Mouse (Mus musculus) gastrocnemius, postnatal 14 days (tissue): ENCODE results near the gene Cfap46. TPM values are rescaled to one million over a fixed set of nuclear protein-coding genes. Genes with fewer than 3 reads are reported as not detected.

Source experiments
- DNase-seq: peaks from one replicate; pipeline ENCODE4 v3.0.0; 2021; ENCODE audit warnings: mixed read lengths
- intact Hi-C: fragments of 180-260 bp; cut with DNase I; formaldehyde crosslinking; loops from one replicate; pipeline ENCODE4 v1.15.1; 2025; ENCODE audit warnings: low total_unique reads
- long read RNA-seq, 2 experiments: library from polyadenylated mRNA; stranded (forward); transcript quantifications; one replicate each; pipeline ENCODE4 v2.0.0; 2021
- total RNA-seq, 2 experiments: library from RNA; stranded (reverse); gene quantifications; 2 replicates each; pipeline ENCODE4 v1.2.3; 2021

Gene Cfap46
- total RNA-seq: under 1 TPM; 0.07 to 0.12 TPM
- long read RNA-seq, experiment 1, partial matches to known transcripts: 0 of 1 reads
- long read RNA-seq, experiment 1, other reads (novel, unspliced or antisense): 1 of 1 reads
- long read RNA-seq, experiment 2: 0 reads

DNA sequence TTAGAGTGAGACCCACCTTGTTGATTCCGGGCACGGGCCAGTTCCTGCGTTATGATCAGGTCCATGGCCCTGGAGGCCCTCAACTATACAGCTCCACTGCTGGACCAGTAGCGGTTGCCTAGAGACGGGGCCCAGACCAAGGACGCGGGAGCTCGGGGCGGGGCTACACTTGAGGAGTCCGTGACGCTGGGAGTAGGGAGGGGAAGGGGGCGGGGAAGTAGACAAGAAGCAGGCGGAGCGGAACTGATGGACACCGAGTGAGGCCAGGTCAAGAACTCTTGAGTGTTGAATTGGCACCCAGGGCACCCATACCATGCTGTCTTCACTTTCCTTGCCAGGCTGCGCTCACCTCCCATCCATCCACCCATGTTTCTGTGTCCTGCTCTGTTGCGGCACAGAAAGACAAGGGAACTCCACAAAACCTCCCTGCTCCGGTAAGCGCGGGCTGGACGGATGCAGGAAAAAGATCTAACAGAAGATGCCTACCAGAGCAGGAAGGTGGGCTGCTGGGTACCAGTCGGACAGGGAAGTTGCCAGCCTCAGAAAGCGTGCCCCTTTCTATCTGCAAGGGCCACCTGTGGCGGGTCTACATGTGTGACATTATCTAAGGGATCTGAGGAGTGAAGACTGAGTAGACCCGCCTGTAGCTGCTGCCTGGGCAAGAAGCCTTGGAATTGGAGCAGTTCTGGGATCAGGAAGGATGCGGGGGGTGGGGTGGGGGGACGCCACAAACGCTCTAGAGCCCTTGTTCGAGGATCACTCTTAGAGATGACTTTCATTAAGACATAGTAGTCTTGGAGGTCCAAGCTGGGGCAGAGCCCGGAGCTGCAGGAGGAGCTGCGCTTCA lies at the start of gene Cfap46:
Gene Cfap46 (minus strand): TSS at position 112 of the 847 bp plus-strand sequence.
- intact Hi-C loops: loop anchor here (2.0 kb wide), 1 partner anchor 33 kb away; no protein-coding TSS in a partner anchor
- peak; percentile 86 for DNase-seq

DNA sequence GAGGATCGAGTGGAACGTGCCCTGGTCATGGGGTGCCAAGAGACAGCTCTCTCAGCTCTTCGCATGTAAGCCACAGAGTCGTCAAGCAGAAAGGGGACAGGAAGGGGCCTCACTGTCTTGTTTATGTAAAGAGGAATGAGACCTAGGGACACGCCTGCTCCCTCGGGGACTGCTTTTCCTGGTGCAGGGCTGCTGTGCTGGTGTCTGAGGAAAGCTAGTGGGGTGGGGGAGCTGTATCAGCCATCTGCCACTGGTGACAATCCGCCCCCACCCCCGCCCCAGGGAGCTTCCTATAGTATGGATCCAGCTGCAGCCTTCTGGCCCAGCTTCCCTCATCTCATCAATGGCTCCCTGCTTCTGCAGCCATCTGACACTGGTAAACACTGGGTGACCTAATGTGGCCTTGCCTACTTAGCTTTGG lies 47.7 kb upstream of the Cfap46 start:
- intact Hi-C loops: no loop called here
- no peak for DNase-seq

DNA sequence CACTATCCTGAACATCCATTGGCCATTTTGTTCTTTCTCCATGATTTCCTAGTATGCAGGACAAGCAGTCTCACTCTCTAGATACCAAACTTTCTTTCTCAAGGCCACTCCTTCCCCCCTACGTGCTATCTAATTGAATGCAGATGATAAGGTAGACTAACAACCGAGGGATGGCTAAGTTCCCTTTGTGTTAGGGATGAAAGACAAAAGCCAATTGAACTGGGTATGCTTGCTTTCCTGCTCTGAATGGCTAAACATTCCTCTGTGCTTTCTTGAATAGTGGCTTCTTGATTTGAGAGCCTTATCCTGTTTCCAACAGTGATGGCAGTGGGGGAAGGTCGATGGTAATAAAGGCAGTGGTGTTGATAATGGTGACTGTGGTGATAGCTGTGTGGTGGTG lies 43.5 kb upstream of the Cfap46 start:
- intact Hi-C loops: no loop called here
- no peak for DNase-seq

DNA sequence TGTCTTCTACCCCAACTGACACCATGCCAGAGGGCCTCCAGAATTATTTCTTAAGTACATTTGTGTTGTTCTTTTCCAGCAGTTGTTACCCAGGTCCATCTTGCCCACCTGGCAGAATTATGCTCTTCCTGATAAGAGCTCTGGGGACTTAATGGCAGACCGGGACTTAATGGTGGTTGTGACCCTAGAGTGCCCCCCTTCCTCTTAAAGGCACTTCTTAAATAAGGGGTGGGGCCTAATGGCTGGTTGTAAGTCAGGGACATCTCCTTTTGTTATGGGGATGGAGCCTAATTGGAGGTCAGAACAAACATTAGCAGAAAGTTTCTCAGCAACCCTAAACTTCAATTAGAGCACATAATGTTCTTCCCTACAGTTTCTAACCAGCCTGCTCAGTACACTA lies 42.0 kb upstream of the Cfap46 start:
- intact Hi-C loops: no loop called here
- no peak for DNase-seq

DNA sequence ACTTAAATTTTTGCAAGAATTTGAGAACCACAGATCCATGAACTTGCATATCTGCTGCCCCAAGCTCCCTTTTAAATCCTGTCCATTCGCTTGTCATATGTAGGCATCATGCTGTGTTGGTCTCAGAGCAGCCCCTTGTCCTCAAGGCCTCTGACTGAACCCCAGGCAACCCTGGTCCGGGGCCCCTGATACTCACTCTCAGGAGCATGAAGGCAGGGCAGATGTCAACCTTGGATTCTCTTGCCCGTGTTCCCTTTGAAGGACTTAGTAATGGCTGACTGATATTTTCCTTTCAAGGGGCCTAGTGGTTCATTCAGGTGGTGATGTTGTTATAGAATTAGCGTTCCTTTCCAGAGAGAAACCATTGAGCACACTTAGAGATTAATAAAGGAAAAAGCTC lies 40.4 kb upstream of the Cfap46 start:
- DNase-seq: no peak

DNA sequence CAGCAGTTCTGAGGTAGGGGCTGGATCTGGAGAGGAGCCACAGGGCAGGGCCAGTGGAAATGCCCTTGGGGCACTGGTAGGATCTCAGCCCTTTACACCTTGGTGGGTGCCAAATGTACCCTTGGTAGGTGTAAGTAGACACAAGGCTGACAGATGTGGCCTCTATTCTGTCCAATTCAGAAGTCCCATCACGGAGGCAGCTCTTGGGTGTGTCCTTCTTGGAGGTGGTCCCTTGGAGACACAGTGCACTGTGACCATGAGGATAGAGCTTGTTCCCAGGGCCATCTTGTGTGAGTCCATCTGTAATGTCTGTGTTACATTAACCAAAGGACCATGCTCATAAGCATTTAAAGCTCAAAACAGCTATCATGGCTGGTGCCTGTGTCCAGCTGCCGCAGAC lies 37.6 kb upstream of the Cfap46 start:
- DNase-seq: no peak
- intact Hi-C loops: no loop called here

More for the DNA sequence above, 40.4 kb upstream of the Cfap46 start:
- intact Hi-C loops: no loop called here

DNA sequence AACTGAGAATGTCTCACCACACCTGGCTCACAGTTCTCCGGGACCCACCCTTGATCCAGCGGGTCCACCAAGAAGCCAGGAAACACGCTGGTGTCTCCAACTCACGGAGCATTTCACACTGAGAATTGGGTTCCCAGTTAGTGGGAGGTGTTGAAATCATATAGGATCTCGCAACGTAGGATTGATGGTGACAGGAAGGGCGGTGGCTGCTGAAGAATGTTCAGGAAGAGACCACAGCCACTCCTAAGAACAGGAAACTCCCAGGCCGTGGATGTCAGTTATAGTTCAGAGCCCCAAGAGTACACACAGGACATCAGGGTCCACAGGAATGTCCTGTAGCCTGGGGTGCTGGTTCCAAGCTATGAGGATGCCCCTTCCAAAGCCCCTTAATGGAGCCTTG lies 34.2 kb upstream of the Cfap46 start:
- intact Hi-C loops: no loop called here
- no peak for DNase-seq

DNA sequence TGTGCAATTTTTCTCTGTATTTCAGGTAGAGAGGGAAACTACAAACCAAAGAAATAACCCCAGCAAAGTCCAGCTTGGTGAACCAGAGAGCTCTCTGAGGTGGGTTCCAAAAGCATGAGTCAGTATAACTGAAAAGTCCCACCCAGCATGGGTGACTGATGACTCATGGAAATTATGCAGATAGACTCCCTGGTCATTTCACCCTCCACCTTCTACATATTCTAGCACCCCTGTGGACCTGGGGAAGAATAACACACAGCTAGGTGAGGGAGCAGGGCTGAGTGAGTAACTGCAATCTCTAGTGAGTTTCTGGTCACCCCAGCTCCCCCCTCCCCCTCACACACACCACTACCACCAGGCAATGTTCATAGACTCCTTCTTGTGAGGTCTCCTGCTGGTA lies 28.2 kb upstream of the Cfap46 start:
- no peak for DNase-seq
- intact Hi-C loops: no loop called here

DNA sequence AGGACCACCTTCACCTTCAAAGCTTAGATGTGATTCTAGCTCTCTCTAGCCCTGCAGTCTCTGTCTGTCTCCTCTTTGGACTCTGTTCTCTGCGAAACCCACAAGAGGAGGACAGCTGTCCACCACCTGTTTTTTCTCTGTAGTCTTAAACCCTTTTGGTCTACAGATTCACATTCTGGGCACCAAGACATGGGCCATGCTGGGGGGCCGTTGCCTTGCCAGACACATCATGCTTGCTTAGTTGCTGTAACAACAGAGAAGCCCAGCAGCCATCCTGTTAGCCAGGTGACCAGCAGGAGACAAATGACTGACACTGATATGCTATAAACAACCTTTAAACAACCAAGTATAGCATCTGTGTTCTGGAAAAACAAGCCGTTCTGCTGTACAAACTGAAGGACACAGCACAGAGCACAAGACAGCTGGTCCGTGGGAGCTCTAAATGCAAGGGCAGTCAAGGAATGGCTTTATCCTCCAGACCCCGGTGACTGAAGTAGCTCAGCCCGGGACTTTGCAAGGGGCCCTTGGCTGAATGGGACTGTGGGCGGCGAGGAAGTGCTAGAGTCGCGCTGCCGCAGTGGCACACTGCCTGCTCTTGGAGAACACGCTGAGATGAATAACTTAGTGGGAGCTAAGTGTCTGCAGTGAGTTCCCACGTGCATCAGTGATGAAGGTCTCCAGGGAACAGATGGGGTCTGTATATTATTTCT lies 22.9 kb upstream of the Cfap46 start:
- intact Hi-C loops: no loop called here
- DNase-seq: no peak

DNA sequence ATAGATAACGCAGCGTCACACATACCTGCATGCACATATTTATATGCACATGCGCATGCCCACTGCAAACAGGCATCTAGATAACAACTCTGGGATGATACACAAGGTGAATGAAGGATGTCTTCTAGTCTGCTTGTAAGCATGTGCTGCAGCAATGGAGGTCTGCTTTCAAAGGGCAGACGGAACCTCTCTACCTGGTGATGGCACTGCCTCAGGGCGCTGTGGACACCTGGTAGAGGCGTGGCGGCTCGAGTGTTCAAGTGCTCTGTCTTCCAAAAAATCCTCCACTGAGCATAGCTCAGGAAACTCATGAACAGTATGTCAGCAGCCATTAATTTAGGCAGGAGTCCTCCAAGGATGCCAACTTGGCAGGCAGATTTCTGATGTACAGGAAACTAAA lies 22.2 kb upstream of the Cfap46 start:
- intact Hi-C loops: no loop called here

DNA sequence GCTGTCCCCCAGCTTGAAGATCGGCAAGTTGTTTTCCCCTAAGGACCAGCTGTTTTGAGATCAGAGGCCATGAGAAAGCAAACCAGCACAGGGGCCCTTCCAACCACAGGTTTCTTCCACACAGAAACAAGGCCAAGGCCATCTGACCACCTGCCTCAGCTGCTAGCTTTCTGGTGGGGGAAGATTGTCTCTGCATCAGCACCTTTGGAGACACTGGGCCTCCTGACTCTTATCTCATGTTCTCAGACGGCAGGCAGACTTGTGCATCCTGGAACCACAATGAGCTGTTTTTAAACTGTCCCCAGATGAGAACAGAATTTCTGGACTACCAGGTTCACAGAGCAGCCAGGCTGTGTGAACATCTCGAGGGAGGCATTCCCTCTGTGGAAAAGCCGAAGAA lies 21.5 kb upstream of the Cfap46 start:
- intact Hi-C loops: no loop called here
- DNase-seq: no peak

More for the DNA sequence above, 22.2 kb upstream of the Cfap46 start:
- DNase-seq: no peak

DNA sequence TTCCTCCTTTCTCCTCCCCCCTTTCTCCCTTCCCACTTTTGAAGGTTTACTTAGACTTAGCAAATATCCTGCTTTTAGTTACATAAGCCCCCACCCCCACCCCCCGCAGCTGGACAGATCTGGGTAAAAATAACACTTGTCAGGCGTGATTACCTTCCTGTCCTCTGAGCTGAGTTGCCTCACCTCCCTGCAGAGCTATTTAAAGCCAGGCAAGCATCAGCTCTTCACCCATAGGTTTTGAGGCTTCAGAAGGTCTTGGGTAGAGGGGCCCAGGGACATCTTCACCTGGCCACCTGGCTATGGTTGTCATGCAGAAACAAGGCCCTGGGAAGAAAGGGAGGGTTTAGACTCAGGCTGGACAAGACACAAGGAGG lies 20.2 kb upstream of the Cfap46 start:
- intact Hi-C loops: loop anchor here (2.0 kb wide), 1 partner anchor 157 kb away; no protein-coding TSS in a partner anchor
- DNase-seq: no peak

DNA sequence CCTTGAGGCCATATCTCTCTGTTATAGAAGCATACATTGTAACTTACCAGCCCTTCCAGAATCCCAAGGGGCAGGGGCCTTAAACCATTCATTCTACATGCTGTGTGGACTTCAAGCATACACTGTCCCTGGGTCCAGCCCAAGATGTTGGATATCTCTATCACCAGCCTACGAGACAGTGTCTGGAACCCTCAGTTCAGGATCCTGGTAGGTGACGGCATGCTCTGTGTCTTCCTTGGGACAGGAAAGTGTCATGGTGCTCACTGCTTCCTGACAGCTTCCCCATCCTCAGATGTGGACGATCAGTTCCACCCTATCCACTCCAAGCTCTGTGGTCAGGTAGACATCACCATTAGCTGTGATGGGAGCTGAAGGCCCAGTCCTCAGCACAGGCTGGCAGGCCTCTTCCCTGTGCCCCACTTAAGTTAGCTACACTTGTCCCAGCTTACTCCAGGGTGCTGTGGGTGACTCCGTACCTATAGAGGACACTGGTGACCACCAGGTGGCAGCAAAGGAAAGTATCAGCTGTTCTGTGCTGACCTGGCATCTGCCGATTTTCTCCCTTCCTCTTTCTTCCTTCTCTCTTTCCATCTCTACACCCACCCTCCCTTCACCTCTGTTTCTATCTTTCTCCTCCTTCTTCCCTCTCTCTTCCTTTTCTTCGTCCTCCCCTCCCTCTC lies 19.7 kb upstream of the Cfap46 start:
- peak; percentile 78 for DNase-seq
- intact Hi-C loops: loop anchor here (2.0 kb wide), 1 partner anchor 158 kb away; no protein-coding TSS in a partner anchor

DNA sequence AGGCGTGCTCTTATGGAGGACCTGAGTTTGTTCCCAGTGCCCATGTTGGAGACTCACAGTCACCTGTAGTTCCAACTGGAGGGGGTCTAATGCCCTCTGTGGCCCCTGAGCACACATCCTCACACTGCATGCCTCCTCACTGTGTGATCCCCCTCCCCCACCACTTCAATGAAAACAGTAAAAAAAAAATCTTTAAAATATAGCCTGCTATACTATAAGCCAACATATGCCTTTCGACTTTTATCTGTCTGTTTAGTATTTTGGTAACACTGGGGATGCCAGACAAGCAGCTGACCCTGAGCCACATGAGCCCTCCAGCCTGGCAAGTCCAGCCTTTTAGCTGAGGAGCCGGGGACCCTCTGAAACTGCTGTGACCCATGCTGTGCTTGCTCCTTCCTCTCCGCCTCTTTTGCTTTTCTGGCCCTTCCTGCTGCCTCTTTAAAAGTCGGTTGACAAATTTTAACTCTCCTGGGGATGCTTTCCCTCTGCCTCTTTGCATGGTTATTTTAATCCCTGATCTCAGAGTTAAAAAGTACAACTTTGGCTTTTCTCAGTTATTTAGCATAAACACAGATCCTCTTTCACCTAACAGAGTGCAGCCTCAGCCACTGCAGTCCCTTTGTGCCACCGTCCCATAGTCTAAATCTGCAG lies 18.2 kb upstream of the Cfap46 start:
- intact Hi-C loops: loop anchor here (2.0 kb wide), 1 partner anchor 159 kb away; no protein-coding TSS in a partner anchor
- no peak for DNase-seq

DNA sequence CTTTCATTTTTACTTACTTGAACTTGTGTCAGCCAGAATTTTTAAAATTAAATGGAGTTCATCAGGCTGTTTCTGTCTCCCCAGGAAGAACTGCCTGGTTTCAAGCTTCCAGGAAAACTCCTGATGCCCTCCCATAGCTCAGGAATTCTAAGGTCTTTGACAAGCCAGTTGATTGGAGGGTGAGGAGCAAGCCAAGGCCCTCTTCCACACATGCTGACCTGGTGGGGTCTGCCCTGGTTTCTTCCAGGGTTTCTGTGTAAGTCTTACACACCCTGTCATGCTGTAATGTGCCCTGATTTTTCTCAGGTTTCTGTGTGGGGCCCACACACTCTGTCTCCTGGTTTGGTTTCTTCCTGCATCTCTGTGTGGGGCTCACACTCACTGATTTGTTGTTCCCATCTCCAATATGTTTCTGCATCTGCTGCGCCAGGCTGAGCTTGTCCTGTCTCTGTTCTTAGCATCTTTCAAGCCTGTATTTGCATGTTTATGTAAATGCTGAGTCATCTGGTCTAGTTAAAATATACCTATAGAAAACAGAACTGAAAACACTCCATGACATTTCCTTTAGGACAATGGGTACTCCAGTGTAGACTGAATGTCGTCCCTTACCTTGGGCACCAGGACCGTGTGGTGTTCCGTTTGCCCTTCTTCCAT lies 9.2 kb upstream of the Cfap46 start:
- intact Hi-C loops: no loop called here
- DNase-seq: no peak

DNA sequence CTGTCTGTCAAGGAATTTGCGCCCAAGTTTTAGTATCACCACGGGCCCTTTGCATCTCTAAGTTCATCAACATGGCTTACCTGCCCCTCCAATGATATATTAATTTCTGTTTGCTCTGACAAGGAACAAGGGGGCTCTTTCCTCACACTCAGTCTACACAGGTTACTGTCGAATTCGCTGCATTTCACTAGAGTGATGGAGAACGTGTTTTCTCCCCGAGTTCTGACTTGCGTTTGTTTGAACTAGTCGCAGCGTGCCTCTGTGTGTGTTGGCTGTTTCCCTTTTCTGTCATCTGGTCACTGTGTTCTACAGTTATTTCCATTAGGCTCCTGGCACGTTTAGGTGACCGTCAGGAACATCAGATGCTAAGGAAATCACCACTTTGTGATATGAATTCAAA lies 8.6 kb upstream of the Cfap46 start:
- intact Hi-C loops: no loop called here
- DNase-seq: no peak

DNA sequence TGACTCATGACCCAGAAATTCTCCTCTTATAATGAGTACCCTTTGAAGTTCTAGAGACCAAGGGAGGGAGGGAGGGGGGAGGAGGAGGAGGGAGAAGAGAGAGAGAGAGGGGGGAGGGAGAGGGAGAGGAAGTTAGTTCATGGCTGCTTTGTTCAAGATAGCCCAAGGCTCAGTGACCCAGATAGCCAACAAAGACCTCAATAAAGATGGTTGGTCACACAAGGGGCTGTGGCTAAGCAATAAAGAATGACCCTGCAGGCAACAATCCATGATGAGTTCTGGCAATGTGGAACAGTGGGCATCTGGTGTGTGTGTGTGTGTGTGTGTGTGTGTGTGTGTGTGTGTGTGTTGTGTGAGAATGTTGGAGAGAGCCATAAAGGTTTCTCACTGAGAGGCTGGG lies 1.7 kb upstream of the Cfap46 start:
- DNase-seq: no peak
- intact Hi-C loops: loop anchor here (2.0 kb wide), 1 partner anchor 35 kb away; no protein-coding TSS in a partner anchor

DNA sequence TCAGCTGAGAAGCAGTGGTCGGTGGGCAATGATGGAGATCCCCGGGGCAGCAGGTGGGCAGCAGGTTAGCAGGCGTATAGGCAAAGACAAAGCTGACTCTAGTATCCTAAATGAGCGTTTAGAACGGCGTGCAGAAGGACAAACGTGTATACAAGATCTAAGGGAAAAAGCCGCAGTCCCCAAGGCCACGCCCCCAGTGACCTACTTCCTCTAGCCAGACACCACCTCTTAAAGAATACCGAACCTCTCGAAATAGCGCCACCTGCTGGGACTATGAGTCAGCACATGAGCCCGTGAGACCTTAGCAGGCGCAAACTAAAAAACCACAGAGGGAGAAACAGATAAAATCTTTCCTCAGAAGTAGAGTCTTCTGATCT lies 924 bp upstream of the Cfap46 start:
- intact Hi-C loops: loop anchor here (2.0 kb wide), 1 partner anchor 34 kb away; no protein-coding TSS in a partner anchor
- DNase-seq: peak; percentile 87
